Mouse (Mus musculus) embryonic fibroblast, embryonic 13.5 days (primary cell): Measurements from ENCODE around the gene Vac14.

Experiments used
- CTCF ChIP-seq: IDR thresholded peaks from 2 replicates; pipeline ENCODE4 v1.5.1; 2011; ENCODE audit warnings: mild to moderate bottlenecking, control low read depth, low read length, moderate library complexity, borderline replicate concordance; ENCODE audit not compliant: insufficient read depth
- POLR2A ChIP-seq: IDR thresholded peaks from 2 replicates; pipeline ENCODE4 v1.6.1; 2011; ENCODE audit warnings: low read depth, mild to moderate bottlenecking, control low read depth, low read length, moderate library complexity

GRCm38 (mm10) chr8:110755511-110756170 is 137.3 kb downstream of the Vac14 start:
- no peak for TF ChIP-seq CTCF
- TF ChIP-seq POLR2A: no peak
